Mouse (Mus musculus): Measurements from ENCODE around the gene Ints7. TPM values are rescaled to one million over a fixed set of nuclear protein-coding genes. Genes with fewer than 3 reads are reported as not detected.
A peak's percentile ranks its signal among the peaks of the same experiment; 100 is the strongest.

The Ints7 gene
- 25.7 TPM for polyA plus RNA-seq (2021)

GRCm38 (mm10) chr1:191575458-191576247 lies at the start of gene Ints7, which contains the start of gene Dtl:
Gene Ints7 (plus strand): TSS chr1:191575636.
Gene Dtl (minus strand): TSS chr1:191575544.
- ATAC-seq (peak; percentile 95), DNase-seq (ENCODE audit: low read depth, low spot score) (peak; percentile 93)
- no peaks in the 10 kb centered on the region for H3K27me3 ChIP-seq
- TF ChIP-seq CTCF (IDR thresholded peaks at IDR 0.05), result no peak
- in situ Hi-C loops (cut with MboI; ENCODE audit: low pct_unique_long_range_greater_than_20kb), result no loop called here
- ChIA-PET POLR2A (interaction anchor here (1.9 kb wide), 1 partner anchor 242 kb away, joined by 9 read pairs; no protein-coding TSS in a partner anchor), CTCF (interaction anchor here (0.6 to 4.0 kb wide), 37 partner anchors 10 to 389 kb away, joined by 3 to 47 read pairs (median 4); partner anchors contain the start of genes Nek2 and Tmem206)

GRCm38 (mm10) chr1:191527089-191527488 lies 48.3 kb upstream of the Ints7 start:
- H3K27me3 ChIP-seq, result no peaks in the 10 kb centered on the region
- ATAC-seq (no peak), DNase-seq (ENCODE audit: low read depth, low spot score) (no peak)
- POLR2A ChIA-PET, result interaction anchor here (0.5 kb wide), 1 partner anchor 57 kb away, joined by 3 read pairs; no protein-coding TSS in a partner anchor
- in situ Hi-C loops (cut with MboI; ENCODE audit: low pct_unique_long_range_greater_than_20kb), result no loop called here
- no peak for TF ChIP-seq CTCF (IDR thresholded peaks at IDR 0.05)
- CTCF ChIA-PET, result no interaction called here

- ChIA-PET CTCF (interaction anchor here (0.7 to 1.5 kb wide), 3 partner anchors 35 to 137 kb away, joined by 3 to 4 read pairs (median 3); no protein-coding TSS in a partner anchor), POLR2A (interaction anchor here (0.5 to 0.8 kb wide), 2 partner anchors 10 to 73 kb away, joined by 3 to 4 read pairs; no protein-coding TSS in a partner anchor)
- ATAC-seq, result no peak
- TF ChIP-seq CTCF (IDR thresholded peaks at IDR 0.05), result no peak
- in situ Hi-C loops (cut with MboI; ENCODE audit: low pct_unique_long_range_greater_than_20kb), result no loop called here
- H3K27me3 ChIP-seq, result no peaks in the 10 kb centered on the region
- DNase-seq (ENCODE audit: low read depth, low spot score), result no peak
Observed at GRCm38 (mm10) chr1:191527921-191528612, 47.4 kb upstream of the Ints7 start.

GRCm38 (mm10) chr1:191529406-191529805 lies 46.0 kb upstream of the Ints7 start:
- ATAC-seq (no peak), DNase-seq (ENCODE audit: low read depth, low spot score) (no peak)

GRCm38 (mm10) chr1:191531023-191531422 lies 44.4 kb upstream of the Ints7 start:
- TF ChIP-seq CTCF (IDR thresholded peaks at IDR 0.05), result no peak
- no peaks in the 10 kb centered on the region for H3K27me3 ChIP-seq
- CTCF ChIA-PET, result interaction anchor here (1.6 kb wide), 1 partner anchor 13 kb away, joined by 3 read pairs; no protein-coding TSS in a partner anchor
- DNase-seq (ENCODE audit: low read depth, low spot score) (no peak), ATAC-seq (no peak)
- in situ Hi-C loops (cut with MboI; ENCODE audit: low pct_unique_long_range_greater_than_20kb), result no loop called here
- POLR2A ChIA-PET, result no interaction called here

More at GRCm38 (mm10) chr1:191529406-191529805, 46.0 kb upstream of the Ints7 start:
- CTCF ChIA-PET, result no interaction called here
- in situ Hi-C loops (cut with MboI; ENCODE audit: low pct_unique_long_range_greater_than_20kb), result no loop called here
- no peak for TF ChIP-seq CTCF (IDR thresholded peaks at IDR 0.05)
- POLR2A ChIA-PET, result no interaction called here
- no peaks in the 10 kb centered on the region for H3K27me3 ChIP-seq

GRCm38 (mm10) chr1:191534896-191535295 lies 40.5 kb upstream of the Ints7 start:
- CTCF ChIA-PET, result no interaction called here

GRCm38 (mm10) chr1:191540300-191540699 lies 35.1 kb upstream of the Ints7 start:
- ATAC-seq, result no peak
- in situ Hi-C loops (cut with MboI; ENCODE audit: low pct_unique_long_range_greater_than_20kb), result no loop called here

More at GRCm38 (mm10) chr1:191534896-191535295, 40.5 kb upstream of the Ints7 start:
- ATAC-seq (no peak), DNase-seq (ENCODE audit: low read depth, low spot score) (no peak)
- POLR2A ChIA-PET, result no interaction called here
- in situ Hi-C loops (cut with MboI; ENCODE audit: low pct_unique_long_range_greater_than_20kb), result no loop called here
- no peaks in the 10 kb centered on the region for H3K27me3 ChIP-seq
- TF ChIP-seq CTCF (IDR thresholded peaks at IDR 0.05), result no peak

GRCm38 (mm10) chr1:191541014-191541413 lies 34.4 kb upstream of the Ints7 start:
- no peaks in the 10 kb centered on the region for H3K27me3 ChIP-seq
- CTCF ChIA-PET, result interaction anchor here (1.1 to 2.0 kb wide), 3 partner anchors 18 to 24 kb away, joined by 3 to 5 read pairs (median 4); no protein-coding TSS in a partner anchor
- TF ChIP-seq CTCF (IDR thresholded peaks at IDR 0.05), result no peak
- ATAC-seq, result no peak
- no peak for DNase-seq (ENCODE audit: low read depth, low spot score)
- POLR2A ChIA-PET, result no interaction called here
- in situ Hi-C loops (cut with MboI; ENCODE audit: low pct_unique_long_range_greater_than_20kb), result no loop called here

More at GRCm38 (mm10) chr1:191540300-191540699, 35.1 kb upstream of the Ints7 start:
- ChIA-PET POLR2A (interaction anchor here (0.6 kb wide), 1 partner anchor 120 kb away, joined by 3 read pairs; no protein-coding TSS in a partner anchor), CTCF (interaction anchor here (0.8 to 3.0 kb wide), 6 partner anchors 8 to 49 kb away, joined by 3 to 12 read pairs (median 4); no protein-coding TSS in a partner anchor)
- DNase-seq (ENCODE audit: low read depth, low spot score), result no peak
- no peaks in the 10 kb centered on the region for H3K27me3 ChIP-seq
- no peak for TF ChIP-seq CTCF (IDR thresholded peaks at IDR 0.05)

- H3K27me3 ChIP-seq, result no peaks in the 10 kb centered on the region
- ATAC-seq, result no peak
- TF ChIP-seq CTCF (IDR thresholded peaks at IDR 0.05), result no peak
- DNase-seq (ENCODE audit: low read depth, low spot score), result no peak
- POLR2A ChIA-PET, result no interaction called here
- in situ Hi-C loops (cut with MboI; ENCODE audit: low pct_unique_long_range_greater_than_20kb), result no loop called here
- CTCF ChIA-PET, result interaction anchor here (1.1 to 2.0 kb wide), 2 partner anchors 19 to 21 kb away, joined by 3 to 5 read pairs; no protein-coding TSS in a partner anchor
Observed at GRCm38 (mm10) chr1:191541619-191542018, 33.8 kb upstream of the Ints7 start.

GRCm38 (mm10) chr1:191543747-191544146 lies 31.7 kb upstream of the Ints7 start:
- no peaks in the 10 kb centered on the region for H3K27me3 ChIP-seq
- no peak for ATAC-seq
- no peak for DNase-seq (ENCODE audit: low read depth, low spot score)
- no peak for TF ChIP-seq CTCF (IDR thresholded peaks at IDR 0.05)
- POLR2A ChIA-PET, result no interaction called here
- CTCF ChIA-PET, result interaction anchor here (0.7 to 1.5 kb wide), 5 partner anchors 11 to 152 kb away, joined by 3 to 4 read pairs (median 3); no protein-coding TSS in a partner anchor
- in situ Hi-C loops (cut with MboI; ENCODE audit: low pct_unique_long_range_greater_than_20kb), result no loop called here

Measured in Patski (cell line).